Mouse (Mus musculus): ENCODE measurements at regions not wholly inside any gene's neighbourhood (a gene's known extent, or its start where the extent isn't known, plus 50 kb on each side); places are given as distances from the start of the nearest gene placed in this dataset.

GRCm38 (mm10) chr15:26469901-26470383 lies 161.1 kb downstream of the March11 start:
- peak; percentile 4 to 8 for DNase-seq

- DNase-seq, result no peak
These were observed 178.5 kb downstream of the March11 start for GRCm38 (mm10) chr15:26487378-26487777.
